Mouse (Mus musculus) neural tube, embryonic 12.5 days (tissue): ENCODE results near the gene Hist1h3d. TPM values are rescaled to one million over a fixed set of nuclear protein-coding genes. Genes with fewer than 3 reads are reported as not detected.
"Not testable (repeated sequence)": the region's sequence is repeated elsewhere in the genome, so short reads cannot be mapped to it uniquely, and the experiment has no call there.

ENCODE experiments used
- ATAC-seq: fragments of 200-750 bp; cut with Nextera tagmentation; 2 replicates; pipeline ENCODE4 v1.8.0; 2017; ENCODE audit warnings: low read depth, mild to moderate bottlenecking, moderate TSS enrichment, moderate library complexity; ENCODE audit not compliant: low FRiP score
- H3K27ac ChIP-seq: fragments of 300-500 bp; sonication (generic); 2 replicates; pipeline ENCODE4 v1.5.1; 2016
- H3K27me3 ChIP-seq: fragments of 300-500 bp; sonication (generic); replicated peaks from 2 replicates; pipeline ENCODE4 v1.6.1; 2016; ENCODE audit warnings: mild to moderate bottlenecking
- H3K36me3 ChIP-seq: fragments of 300-500 bp; sonication (generic); 2 replicates; pipeline ENCODE4 v1.6.1; 2016; ENCODE audit warnings: mild to moderate bottlenecking
- H3K4me1 ChIP-seq: fragments of 300-500 bp; sonication (generic); 2 replicates; pipeline ENCODE4 v1.6.1; 2016
- H3K4me2 ChIP-seq: fragments of 300-500 bp; sonication (generic); replicated peaks from 2 replicates; pipeline ENCODE4 v1.6.1; 2016; ENCODE audit warnings: mild to moderate bottlenecking
- H3K4me3 ChIP-seq: fragments of 300-500 bp; sonication (generic); 2 replicates; pipeline ENCODE4 v1.5.1; 2016
- H3K9ac ChIP-seq: fragments of 300-500 bp; sonication (generic); 2 replicates; pipeline ENCODE4 v1.6.1; 2016; ENCODE audit warnings: mild to moderate bottlenecking
- H3K9me3 ChIP-seq: fragments of 300-500 bp; sonication (generic); 2 replicates; pipeline ENCODE4 v1.6.1; 2016; ENCODE audit warnings: mild to moderate bottlenecking
- WGBS: fragments of 180-500 bp; shearing (Covaris S2); methylation state at CpG from one replicate; pipeline ENCODE4 v1.1.7; 2016; 5-methylcytosine and 5-hydroxymethylcytosine counted together
- polyA plus RNA-seq: library from polyadenylated mRNA; unstranded; fragments of >200 nt; fragmentation: Nextera tagmentation; extraction: Ambion mirVana; gene quantifications from 2 replicates; pipeline ENCODE4 v1.2.1, GENCODE M21; 2016

The Hist1h3d gene
- polyA plus RNA-seq, 1 experiment from 2014 or later, result 3.8 TPM

GRCm38 (mm10) chr13:23604452-23604851 is 28.9 kb downstream of the Hist1h3d start:
- Histone ChIP-seq H3K4me3 (no peak overlapping the region), H3K9ac (no peak overlapping the region), H3K36me3 (no peaks in the 10 kb centered on the region), H3K4me1 (no peaks in the 10 kb centered on the region), H3K4me2 (no peak overlapping the region), H3K9me3 (no peaks in the 10 kb centered on the region), H3K27me3 (no peaks in the 10 kb centered on the region), H3K27ac (no peak overlapping the region)
- WGBS, result 88% methylated on average over 3 of the region's 3 CpGs
- no peak for ATAC-seq

- 91% methylated on average over 3 of the region's 3 CpGs for WGBS
- H3K4me2 ChIP-seq, result no peak overlapping the region
- no peaks in the 10 kb centered on the region for H3K27me3 ChIP-seq
- no peak overlapping the region for H3K27ac ChIP-seq
- H3K9me3 ChIP-seq, result no peaks in the 10 kb centered on the region
- H3K4me3 ChIP-seq, result no peak overlapping the region
- H3K4me1 ChIP-seq, result no peaks in the 10 kb centered on the region
- no peak for ATAC-seq
- no peaks in the 10 kb centered on the region for H3K36me3 ChIP-seq
- H3K9ac ChIP-seq, result no peak overlapping the region
These were observed 29.5 kb downstream of the Hist1h3d start for GRCm38 (mm10) chr13:23605052-23605451.

- Histone ChIP-seq H3K9ac (no peak overlapping the region), H3K4me3 (no peak overlapping the region), H3K27ac (no peak overlapping the region), H3K4me2 (no peak overlapping the region), H3K9me3 (no peaks in the 10 kb centered on the region), H3K27me3 (no peaks in the 10 kb centered on the region), H3K4me1 (no peaks in the 10 kb centered on the region), H3K36me3 (no peaks in the 10 kb centered on the region)
- WGBS, result 86% methylated on average over 4 of the region's 4 CpGs
- no peak for ATAC-seq
These were observed 33.6 kb downstream of the Hist1h3d start for GRCm38 (mm10) chr13:23609209-23609608.

- Histone ChIP-seq H3K4me3 (no peak overlapping the region), H3K9ac (no peak overlapping the region), H3K36me3 (no peaks in the 10 kb centered on the region), H3K9me3 (no peaks in the 10 kb centered on the region), H3K4me1 (no peaks in the 10 kb centered on the region), H3K27me3 (no peaks in the 10 kb centered on the region), H3K4me2 (no peak overlapping the region), H3K27ac (no peak overlapping the region)
- ATAC-seq, result no peak
These were observed 34.3 kb downstream of the Hist1h3d start for GRCm38 (mm10) chr13:23609844-23610243.

- H3K4me2 ChIP-seq, result no peak overlapping the region
- H3K9me3 ChIP-seq, result no peaks in the 10 kb centered on the region
- H3K27ac ChIP-seq, result no peak overlapping the region
- ATAC-seq, result no peak
- H3K9ac ChIP-seq, result no peak overlapping the region
- H3K36me3 ChIP-seq, result no peaks in the 10 kb centered on the region
- 77% methylated on average over 2 of the region's 2 CpGs for WGBS
- H3K4me1 ChIP-seq, result no peaks in the 10 kb centered on the region
- H3K4me3 ChIP-seq, result no peak overlapping the region
- H3K27me3 ChIP-seq, result no peaks in the 10 kb centered on the region
These were observed 34.8 kb downstream of the Hist1h3d start for GRCm38 (mm10) chr13:23610393-23610792.

GRCm38 (mm10) chr13:23611638-23612037 is 36.1 kb downstream of the Hist1h3d start:
- no peak for ATAC-seq
- no peak overlapping the region for H3K27ac ChIP-seq
- no peaks in the 10 kb centered on the region for H3K27me3 ChIP-seq
- H3K36me3 ChIP-seq, result no peaks in the 10 kb centered on the region
- H3K4me1 ChIP-seq, result no peaks in the 10 kb centered on the region
- no peak overlapping the region for H3K4me2 ChIP-seq
- H3K9ac ChIP-seq, result no peak overlapping the region
- WGBS, result 87% methylated on average over 3 of the region's 3 CpGs
- no peak overlapping the region for H3K4me3 ChIP-seq
- H3K9me3 ChIP-seq, result no peaks in the 10 kb centered on the region

- no peaks in the 10 kb centered on the region for H3K9me3 ChIP-seq
- H3K4me3 ChIP-seq, result peak overlapping the region; percentile 40
- H3K4me2 ChIP-seq, result peak overlapping the region; percentile 95
- peaks cover 11% of the 10 kb centered on the region; the same call in 1 of the 2 replicates for H3K4me1 ChIP-seq
- H3K36me3 ChIP-seq, result no peaks in the 10 kb centered on the region
- WGBS, result 53% methylated on average over 12 of the region's 12 CpGs
- peak overlapping the region; percentile 56 for H3K9ac ChIP-seq
- no peak for ATAC-seq
- H3K27me3 ChIP-seq, result no peaks in the 10 kb centered on the region
- peak overlapping the region; percentile 70; the same call in 1 of the 2 replicates for H3K27ac ChIP-seq
These were observed 44.6 kb downstream of the Hist1h3d start for GRCm38 (mm10) chr13:23620056-23620732.

GRCm38 (mm10) chr13:23620733-23621531 is 45.4 kb downstream of the Hist1h3d start, which contains the start of gene Hist1h2be:
TSS of gene Hist1h2be (minus strand) at chr13:23621124.
- peak; percentile 80 for ATAC-seq
- no peaks in the 10 kb centered on the region for H3K9me3 ChIP-seq
- H3K36me3 ChIP-seq, result no peaks in the 10 kb centered on the region
- peak within 1 kb of the TSS; percentile 92 for H3K9ac ChIP-seq
- WGBS, result 2% methylated on average over 27 of the region's 27 CpGs
- H3K4me2 ChIP-seq, result peak within 1 kb of the TSS; percentile 95
- H3K27me3 ChIP-seq, result no peaks in the 10 kb centered on the region
- peak within 1 kb of the TSS; percentile 68 for H3K4me3 ChIP-seq
- H3K4me1 ChIP-seq, result peaks cover 11% of the 10 kb centered on the region; the same call in 1 of the 2 replicates
- peak within 1 kb of the TSS; percentile 93 for H3K27ac ChIP-seq

- Histone ChIP-seq H3K9ac (peak overlapping the region; percentile 92), H3K4me2 (peak overlapping the region; percentile 95), H3K4me1 (peaks cover 11% of the 10 kb centered on the region; the same call in 1 of the 2 replicates), H3K36me3 (no peaks in the 10 kb centered on the region), H3K27me3 (no peaks in the 10 kb centered on the region), H3K27ac (peak overlapping the region; percentile 93), H3K4me3 (peak overlapping the region; percentile 68), H3K9me3 (no peaks in the 10 kb centered on the region)
- WGBS, result under 1% methylated on average over 18 of the region's 18 CpGs
- ATAC-seq, result peak; percentile 85
These were observed 46.1 kb downstream of the Hist1h3d start for GRCm38 (mm10) chr13:23621532-23622174.

- H3K36me3 ChIP-seq, H3K27me3 ChIP-seq, H3K9me3 ChIP-seq: not testable (repeated sequence)
- peak; percentile 95 for ATAC-seq
- H3K4me2 ChIP-seq, result peak within 1 kb of the TSS; percentile 95
- under 1% methylated on average over 53 of the region's 53 CpGs for WGBS
- H3K9ac ChIP-seq, result peak within 1 kb of the TSS; percentile 92
- peaks cover 11% of the 10 kb centered on the region; the same call in 1 of the 2 replicates for H3K4me1 ChIP-seq
- peak within 1 kb of the TSS; percentile 93 for H3K27ac ChIP-seq
- H3K4me3 ChIP-seq, result peak within 1 kb of the TSS; percentile 68
These were observed 46.7 kb downstream of the Hist1h3d start, which contains the start of gene Hist1h1e for GRCm38 (mm10) chr13:23622175-23622671. TSS of gene Hist1h1e (minus strand) at chr13:23622558.

- WGBS, result 28% methylated on average over 7 of the region's 7 CpGs
- H3K27me3 ChIP-seq, result no peaks in the 10 kb centered on the region
- H3K4me1 ChIP-seq, result peaks cover 11% of the 10 kb centered on the region; the same call in 1 of the 2 replicates
- H3K4me2 ChIP-seq, result peak overlapping the region; percentile 95
- no peak for ATAC-seq
- no peaks in the 10 kb centered on the region for H3K9me3 ChIP-seq
- no peaks in the 10 kb centered on the region for H3K36me3 ChIP-seq
- no peak overlapping the region for H3K27ac ChIP-seq
- peak overlapping the region; percentile 68 for H3K4me3 ChIP-seq
- peak overlapping the region; percentile 92 for H3K9ac ChIP-seq
These were observed 47.4 kb downstream of the Hist1h3d start for GRCm38 (mm10) chr13:23622861-23623450.
